Mouse (Mus musculus): ENCODE measurements at regions not wholly inside any gene's neighbourhood (a gene's known extent, or its start where the extent isn't known, plus 50 kb on each side); places are given as distances from the start of the nearest gene placed in this dataset.

DNA sequence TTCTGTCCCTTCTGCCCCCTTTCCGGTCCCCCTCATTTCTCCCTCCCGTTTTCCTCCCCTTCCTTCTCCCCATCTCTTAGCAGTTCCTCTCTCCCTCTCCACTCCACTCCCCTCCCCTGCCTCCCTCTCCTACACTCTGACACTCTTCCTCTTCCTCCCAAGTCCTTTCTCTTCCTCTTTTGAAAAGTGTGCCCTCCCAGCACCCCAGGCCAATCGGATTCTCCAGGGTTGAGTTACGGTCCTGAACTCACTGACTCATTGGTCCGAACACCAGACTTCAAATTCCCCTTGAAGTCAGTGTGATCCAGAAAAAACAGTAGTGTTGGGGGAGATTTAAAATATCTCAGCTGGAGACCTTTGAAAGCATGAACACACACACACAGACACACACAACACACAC is 109.1 kb downstream of the 2410131K14Rik start:
- DNase-seq: no peak

DNA sequence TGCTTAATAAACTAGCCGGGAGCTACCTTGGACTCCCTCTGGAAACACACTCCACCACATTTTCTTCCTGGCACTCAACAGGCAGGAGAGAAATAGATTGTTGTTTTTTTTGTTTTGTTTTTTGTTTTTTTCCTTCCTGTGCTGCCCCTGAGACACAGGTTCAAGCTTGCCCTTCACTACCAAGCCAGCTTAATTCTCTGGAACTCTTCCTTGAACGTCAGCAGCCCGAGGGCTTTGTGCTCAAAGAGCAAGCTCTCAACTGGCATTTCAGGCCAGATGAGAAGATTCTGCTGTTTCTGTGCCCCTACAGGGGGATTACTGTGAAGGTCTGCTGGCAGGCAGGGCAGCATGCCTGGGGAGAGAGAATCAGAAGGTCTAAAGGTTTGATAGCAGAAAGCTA is 109.8 kb downstream of the 2410131K14Rik start:
- no peak for DNase-seq

DNA sequence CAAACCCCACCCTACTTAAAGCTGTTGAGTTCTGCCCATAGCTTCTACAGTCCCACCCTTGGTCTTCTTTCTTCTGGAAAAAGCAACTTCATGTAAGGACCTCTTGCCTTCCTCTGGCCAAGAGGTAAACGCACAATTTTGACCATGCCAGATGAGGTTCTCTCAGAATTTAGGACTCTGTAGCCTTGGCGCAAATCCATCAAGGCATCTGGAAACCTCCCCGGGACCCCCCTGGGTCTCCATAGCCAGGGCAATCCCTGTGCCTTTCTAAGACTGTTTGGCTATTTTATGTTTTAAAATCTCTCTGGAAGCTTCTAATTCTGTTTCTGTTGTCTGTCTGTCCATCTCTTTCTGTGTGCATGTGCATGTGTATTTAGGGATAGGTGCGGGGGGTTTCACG is 110.3 kb downstream of the 2410131K14Rik start:
- DNase-seq: no peak

DNA sequence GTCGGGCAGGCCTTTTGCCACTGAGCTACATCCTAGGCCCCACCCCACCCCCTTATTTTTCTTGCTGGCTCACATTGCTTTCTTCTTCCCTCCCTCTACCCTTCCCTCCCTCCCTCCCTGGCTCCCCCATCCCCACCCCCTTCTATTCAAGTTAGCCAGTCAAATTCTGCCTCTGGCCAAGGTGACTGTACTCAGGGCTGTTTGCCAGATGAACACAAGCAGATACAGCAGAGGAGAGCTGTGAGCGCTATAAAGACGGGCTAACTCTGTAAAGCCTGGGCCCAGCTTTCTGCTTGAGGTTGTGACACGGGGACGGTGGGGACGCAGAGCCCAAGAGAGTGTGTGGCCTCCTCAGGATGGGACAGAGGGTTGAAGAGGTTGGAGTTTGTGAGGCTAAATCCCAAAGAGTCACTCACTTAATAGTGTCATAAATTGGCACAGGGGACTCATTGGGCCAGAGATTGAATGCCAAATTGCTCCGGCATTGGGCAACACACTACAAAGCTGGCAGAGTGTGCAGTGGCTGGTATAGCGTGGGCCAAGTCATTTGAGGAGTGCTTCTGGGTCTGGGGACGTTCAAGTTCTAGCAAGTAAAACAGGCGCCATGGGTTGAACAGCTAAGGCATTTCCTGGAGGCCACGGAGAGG is 110.8 kb downstream of the 2410131K14Rik start:
- DNase-seq: no peak

DNA sequence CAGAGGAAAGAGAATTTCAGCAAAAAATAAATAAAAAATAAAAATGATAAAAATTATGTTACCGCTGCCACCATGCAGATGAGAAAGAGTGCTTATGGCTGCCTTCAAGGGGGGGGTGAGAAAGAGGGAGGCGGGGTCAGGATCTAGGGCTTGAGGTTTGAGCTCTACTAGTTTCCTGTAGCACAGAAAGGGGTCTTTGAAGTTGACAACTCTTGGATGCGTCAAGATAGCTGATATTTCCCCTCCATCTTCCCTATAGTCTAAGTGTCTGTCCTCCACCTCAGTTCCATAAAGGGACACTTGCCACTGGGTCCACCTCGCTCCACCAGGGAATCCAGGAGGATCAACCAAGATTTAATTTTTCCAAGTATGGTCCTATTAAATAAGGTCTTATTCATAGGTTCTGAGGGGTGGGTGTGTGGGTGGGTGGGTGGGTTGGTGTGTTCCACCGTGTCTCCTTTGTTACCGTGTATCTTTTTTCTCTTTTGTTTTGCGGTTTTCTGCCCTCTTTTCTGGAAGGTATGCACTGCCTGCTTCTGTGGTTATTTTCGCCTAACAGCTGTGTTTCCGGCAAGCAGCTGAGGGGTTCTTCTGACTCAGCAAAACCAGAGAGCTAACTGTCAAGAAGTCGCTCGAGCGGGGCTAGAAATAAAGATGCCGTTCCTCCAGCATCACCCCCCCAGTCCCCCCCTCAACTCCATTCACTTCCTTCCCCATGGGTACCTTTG is 114.8 kb downstream of the 2410131K14Rik start:
- DNase-seq: no peak

DNA sequence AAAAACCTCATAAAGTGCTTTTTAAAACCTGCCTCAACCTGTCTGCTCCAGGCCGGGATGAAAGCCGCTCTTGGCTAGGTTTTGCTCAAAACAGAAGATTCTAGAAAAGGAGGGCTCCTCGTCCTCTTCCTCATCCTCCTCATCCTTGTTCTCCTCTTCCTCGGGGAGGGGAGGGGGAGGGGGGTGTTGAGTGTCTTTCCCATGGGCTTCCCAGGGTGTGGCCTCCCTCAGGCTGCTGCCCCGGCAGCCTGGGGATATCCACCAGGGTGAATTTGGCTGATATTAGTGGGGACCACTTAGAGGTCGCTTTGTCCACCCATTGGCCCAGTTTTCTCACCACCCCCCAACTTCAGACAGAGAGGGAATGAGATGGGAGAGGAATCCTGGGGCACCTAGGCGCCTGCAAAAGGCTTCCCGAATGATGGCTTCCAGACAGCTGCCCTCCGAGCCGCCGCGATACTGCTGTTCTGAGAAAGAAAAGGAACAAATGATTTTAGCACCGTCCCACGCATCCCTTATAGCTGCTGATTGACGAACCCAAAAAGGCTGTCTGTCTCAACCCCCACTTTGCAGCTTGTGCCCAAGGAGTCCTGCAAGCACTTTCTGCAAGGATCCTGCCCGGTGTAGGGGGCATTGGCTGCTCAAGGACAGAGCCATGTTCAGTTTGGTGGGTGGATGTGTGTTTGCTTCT is 115.5 kb downstream of the 2410131K14Rik start:
- DNase-seq: no peak

DNA sequence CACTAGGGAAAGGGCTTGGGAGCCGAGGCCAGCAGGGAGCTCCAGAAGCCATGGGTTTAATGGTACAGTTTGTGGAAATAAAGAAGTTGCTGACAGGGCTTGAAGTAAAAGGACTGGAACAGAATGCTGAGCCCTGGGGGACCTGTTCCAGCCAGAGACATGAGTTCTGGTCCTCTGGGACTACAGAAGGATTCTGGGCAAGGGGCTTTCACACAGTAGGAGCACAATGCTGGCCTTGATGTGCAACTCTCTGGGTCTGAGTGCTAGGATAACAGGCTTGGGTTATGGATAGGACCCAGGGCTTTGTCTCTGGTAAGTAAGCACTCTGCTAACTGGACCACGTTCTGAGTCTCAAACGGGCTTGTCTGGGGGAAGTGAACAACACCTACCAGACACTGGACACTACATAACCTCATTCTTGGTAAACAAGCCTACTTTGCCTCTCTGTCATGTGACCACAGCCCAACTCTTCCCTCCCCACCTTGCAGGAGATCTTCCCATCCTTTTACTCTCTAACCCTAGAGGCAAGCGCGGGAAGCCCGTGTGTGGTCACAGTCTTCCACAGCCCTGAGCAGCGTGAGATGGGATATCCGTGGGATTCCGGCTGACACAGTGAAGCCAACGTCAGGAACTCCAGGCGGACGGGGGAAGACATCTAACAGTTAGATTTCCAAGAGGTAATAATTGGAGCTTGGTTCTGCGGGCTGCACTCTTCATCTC is 116.3 kb downstream of the 2410131K14Rik start:
- no peak for DNase-seq

DNA sequence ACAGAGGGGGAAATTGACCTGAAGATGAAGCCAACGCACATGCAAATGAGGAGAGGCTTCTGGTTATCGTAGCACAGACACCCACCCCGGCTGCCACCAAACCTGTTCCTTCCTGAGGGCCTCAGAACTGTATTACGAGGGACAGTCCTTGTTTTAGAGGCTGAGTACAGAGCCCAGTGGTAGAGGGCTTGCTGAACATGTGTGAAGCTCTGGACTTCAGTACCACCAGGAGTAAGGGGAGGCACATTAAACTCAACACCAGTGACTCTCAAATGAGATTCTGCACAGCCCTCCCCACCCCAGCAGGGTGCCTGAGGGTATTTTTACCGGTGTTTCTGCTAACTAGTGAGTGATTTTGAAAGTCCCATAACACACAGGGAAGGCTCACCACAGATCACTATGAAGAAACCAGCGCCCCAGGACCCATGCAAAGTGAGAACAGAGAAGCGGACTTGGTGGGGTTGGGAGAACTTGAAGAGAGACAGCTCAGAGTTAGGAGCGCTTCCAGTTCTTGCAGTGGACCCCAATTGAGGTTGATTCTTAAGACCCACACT is 116.9 kb downstream of the 2410131K14Rik start:
- no peak for DNase-seq

DNA sequence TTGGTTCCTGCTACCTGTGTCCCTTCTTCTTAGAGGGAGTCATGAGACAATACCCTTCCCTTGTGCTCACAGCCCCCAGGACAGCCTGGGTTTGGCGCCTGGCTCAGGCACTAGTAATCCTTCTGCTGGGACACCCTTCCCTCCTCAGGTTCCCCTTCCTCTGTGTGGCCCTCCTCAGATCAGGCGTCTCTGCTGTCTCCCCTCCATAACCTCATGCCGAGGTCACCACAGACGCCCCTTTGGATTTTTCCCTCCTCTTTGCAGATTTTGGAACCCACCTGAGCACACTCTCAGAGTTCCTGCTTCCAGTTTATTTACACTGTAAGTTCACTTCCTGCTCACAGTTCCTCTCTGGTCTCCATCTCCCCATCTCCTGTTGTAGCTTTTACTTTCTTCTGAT is 117.7 kb downstream of the 2410131K14Rik start:
- no peak for DNase-seq

DNA sequence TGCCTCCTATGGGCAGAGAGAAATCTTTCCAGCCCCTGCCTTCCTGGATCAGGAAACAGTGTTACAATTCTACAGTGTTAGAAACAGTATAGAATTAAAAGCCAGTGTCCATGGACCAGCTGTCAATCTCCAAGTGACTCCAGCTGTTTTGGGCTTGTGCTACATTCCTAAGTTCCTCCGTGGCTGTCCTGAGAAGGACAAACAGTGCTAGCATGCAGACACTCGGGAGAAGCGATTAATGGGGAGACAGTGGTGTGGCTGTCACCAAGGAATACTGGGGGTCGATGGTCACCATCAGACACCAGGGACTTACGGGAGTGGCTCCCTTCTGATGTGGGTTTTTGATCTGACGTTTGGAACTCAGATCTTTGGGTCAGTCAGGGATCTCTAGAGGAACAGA is 118.1 kb downstream of the 2410131K14Rik start:
- no peak for DNase-seq

DNA sequence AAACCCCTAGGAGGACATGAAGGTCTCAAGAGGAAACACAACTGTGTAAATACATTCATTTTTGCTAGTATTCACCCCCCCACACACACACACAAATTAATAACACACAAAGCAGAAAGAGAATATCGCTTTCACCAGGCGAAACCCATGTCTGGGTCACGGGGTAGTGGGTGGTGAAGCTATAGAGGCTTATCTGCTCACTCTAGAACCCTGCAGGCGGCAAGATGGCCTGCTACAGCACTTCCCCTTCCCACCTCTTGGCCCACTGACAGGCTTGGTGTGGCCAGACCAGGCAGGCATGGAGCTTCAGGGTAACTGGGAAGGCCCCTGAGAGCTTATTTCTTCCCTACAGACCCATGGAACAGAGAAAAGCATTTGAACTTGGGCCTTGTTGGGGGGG is 119.6 kb downstream of the 2410131K14Rik start:
- no peak for DNase-seq

DNA sequence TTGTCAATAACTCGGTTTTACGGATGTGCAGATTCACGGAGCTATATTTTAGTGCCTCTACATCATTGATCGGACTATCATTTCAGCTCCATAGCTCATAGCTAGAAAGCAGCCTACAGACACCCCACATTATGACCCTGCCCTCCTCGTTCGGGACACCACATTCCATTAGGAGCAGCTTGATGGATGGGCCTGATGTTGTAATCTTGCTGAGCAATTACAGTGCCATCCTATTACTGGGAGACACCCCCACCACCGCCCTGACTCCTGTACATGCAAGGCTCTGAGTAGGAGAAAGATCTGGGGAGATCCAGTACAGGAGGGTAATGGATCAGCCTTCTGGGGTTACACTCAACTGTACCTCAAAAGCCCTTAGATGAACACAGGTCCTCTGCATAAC is 120.2 kb downstream of the 2410131K14Rik start:
- no peak for DNase-seq

DNA sequence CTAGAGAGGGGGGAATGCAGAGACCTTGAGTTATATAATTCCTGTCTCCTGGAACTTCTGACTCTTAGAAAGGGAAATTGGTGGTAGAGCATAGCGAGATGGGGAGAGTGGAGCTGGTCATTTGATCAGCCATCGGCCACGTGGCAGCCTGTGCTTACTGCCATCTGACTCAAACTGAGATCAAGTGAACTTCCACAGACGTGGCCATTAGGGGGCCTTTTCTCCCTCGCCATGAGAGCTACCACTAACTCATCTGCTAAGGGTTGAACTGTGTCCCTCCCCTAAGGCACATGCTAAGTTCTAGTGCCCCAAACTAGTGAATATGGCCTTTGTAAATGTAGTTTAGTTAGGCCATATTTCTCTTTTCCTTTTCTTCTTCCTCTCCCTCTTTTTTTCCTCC is 120.6 kb downstream of the 2410131K14Rik start:
- no peak for DNase-seq

DNA sequence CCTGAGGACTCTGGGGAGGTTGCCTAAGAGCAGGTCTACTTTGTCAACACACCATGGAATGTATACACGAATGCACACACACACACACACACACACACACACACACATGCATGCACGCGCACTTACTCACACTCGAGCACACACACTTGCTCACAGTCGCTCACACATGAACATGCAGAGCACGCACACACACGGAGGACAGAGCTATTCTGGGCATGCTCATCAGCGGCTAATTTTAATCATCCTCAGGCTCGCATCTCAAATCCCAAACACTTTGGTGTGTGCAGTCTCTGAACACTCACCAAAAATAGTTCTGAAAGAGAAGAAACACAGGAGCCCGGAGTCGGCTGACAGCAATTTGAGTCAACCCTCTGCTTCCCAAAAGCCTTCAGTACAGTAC is 122.0 kb downstream of the 2410131K14Rik start:
- DNase-seq: no peak

DNA sequence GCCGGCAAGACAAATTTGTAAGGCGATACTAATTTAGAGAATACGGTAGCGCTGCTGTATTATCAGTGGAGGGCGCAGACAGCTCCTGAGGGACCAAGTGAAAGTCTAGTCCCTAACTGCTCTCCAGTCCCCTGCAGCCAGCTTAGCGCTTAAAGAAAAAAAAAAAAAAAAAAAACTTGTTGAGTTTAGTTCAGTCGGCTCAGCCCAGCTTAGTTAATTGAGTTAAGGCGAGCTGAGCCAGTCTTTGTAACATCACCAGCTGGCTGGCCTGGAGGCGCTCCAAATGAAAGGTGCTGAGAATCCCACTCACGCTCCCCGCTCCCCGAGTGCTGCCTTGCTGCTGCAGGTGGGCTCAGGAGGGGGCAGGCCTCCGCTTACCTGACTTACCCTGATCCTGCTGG is 128.6 kb downstream of the 2410131K14Rik start:
- DNase-seq: no peak

DNA sequence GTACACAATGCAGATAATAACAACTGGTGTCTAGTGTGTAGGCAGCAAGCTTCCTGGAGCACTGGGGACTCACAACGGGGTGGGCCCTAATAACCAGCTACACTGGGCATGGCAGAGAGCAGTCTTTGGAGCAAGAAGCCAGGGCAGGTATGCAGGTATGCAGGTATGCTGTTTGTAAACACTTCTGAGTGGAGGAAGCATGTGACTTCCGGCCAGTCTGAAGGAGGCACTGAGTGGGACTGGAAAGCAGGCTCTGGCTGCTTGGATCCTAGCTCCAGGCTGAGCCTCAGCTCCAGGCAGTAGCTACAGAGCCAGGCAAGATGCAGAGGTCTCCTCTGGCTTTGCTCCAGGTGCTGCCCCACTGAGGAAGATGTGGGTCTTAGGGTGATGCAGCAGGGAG is 129.9 kb downstream of the 2410131K14Rik start:
- no peak for DNase-seq

DNA sequence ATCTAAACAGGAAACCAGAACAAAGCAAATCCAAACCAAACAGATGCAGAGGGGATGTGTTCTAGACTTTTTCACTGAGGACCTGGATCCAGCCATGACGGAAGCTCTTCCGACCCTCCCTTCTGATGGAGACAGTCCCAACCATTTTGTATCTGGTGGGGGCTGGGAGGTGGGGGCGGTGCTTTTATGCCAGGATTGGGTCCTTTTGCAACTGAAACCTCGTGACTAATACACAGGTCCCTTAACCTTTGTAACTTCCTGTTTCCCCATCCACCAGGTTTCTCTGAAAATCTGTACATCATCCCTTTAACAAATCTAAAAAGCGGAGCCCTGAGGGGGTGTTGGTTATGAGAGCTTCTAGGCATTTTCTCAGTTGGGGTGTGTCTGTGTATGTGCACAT is 130.9 kb downstream of the 2410131K14Rik start:
- DNase-seq: no peak

DNA sequence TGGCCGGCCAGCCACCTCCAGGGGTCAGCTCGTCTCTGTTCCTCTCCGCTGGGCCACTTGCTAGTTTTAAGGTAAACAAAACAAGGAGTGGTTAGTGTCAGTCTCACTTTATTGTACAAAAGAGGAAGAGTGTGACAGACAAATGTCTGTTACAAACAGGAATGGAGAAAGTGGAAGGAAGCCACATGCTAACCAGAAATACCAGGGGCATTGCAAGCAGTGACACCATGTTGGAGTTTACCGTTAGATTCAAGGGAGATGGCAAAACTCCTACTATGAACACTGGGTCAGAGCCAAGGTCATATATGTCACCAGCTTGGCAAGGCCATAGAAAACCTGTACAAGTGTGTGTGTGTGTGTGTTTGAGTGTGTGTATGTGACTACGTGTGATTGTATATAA is 131.5 kb downstream of the 2410131K14Rik start:
- no peak for DNase-seq

DNA sequence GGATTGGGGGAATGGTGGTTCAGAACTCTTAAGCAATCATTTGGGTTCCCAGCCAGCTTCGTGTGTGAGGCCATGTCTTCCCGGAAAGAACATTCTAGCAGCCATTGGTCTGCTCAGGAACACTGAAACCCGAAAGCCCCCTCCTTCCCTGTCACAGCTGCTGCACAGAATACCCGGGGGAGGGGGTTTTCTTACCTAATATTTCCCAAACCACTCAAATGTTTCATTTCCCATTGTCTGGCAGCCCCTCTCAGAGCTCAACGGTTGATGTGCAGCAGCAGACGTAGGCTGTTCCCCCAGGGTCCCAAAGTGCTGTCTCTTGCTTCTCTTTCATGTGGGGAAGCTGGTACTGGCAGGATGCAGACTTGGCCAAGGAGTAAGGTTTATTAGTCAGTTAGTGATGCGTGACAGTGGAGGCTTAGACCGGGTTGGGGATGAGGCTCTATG is 132.4 kb downstream of the 2410131K14Rik start:
- DNase-seq: no peak

DNA sequence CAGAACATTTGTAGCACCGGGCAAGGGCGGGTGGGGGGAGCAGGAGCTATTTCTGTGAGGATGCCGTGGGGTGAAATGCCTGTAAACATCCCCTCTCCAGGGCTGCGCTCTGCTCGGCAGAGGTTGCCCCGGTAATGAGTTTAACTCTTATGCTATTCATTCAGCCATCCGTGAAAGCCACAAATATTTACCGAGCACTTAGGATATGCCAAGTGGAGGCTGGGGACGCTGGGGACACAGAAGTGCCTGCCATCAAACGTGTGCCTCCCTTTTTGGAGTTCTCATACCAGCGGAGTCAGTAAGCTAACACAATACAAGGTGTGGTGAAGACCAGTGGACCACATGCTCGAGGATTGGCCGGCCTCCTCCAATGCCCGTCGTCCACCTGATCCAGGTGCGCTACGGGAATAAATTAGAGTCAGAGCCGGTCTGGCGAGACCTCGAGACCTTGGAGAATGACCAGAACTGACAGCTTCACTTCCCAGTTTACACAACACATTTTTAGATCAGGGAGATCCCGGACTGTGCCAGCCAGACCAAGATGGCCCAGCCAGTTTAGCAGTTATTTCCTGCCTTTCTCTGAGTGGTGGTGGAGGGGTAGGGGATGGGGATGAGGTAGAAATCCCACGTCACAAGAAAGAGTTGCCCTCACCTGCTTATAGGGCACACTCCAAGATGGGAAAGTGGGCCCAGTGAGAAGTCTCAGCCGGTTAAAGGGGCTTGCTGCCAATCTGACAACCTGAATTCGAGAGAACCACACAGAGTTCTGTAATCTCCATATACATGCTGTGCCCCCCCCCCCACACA is 134.4 kb downstream of the 2410131K14Rik start:
- no peak for DNase-seq

DNA sequence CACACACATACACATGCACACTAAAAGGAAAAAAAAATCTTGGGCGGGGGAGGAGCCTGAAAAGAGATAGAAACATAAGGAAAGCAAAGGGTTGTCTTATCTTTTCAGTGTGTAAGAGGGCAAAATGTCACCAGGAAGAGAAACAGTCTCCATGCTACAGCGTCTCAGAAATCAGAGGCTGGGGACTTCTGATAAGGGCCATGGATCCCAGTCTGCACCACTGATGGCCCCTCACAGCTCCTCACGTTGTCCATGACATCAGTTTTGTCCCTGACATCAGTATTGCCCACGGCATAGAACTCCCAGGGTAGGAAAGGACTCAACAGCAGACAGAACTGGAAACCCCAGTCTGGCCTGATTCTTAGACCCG is 135.0 kb downstream of the 2410131K14Rik start:
- DNase-seq: no peak
